Mouse (Mus musculus): ENCODE data around the gene Kcnk10.

The Kcnk10 gene

GRCm38 (mm10) chr12:98571896-98572680 lies 6.0 kb downstream of the Kcnk10 start:
- DNase-seq = no peak

- no peak for DNase-seq
Observed at GRCm38 (mm10) chr12:98569380-98569779, 8.7 kb downstream of the Kcnk10 start.

GRCm38 (mm10) chr12:98567877-98568276 lies 10.2 kb downstream of the Kcnk10 start:
- no peak for DNase-seq

- peak; percentile 37 for DNase-seq
Observed at GRCm38 (mm10) chr12:98564383-98564782, 13.7 kb downstream of the Kcnk10 start.

GRCm38 (mm10) chr12:98563261-98563660 lies 14.8 kb downstream of the Kcnk10 start:
- no peak for DNase-seq

- DNase-seq = peak; percentile 47
Observed at GRCm38 (mm10) chr12:98562341-98562977, 15.7 kb downstream of the Kcnk10 start.

- no peak for DNase-seq
Observed at GRCm38 (mm10) chr12:98560038-98560437, 18.1 kb downstream of the Kcnk10 start.

GRCm38 (mm10) chr12:98557013-98557677 lies 21.0 kb downstream of the Kcnk10 start:
- DNase-seq = no peak

- DNase-seq = no peak
Observed at GRCm38 (mm10) chr12:98549981-98550380, 28.1 kb downstream of the Kcnk10 start.

- DNase-seq = no peak
Observed at GRCm38 (mm10) chr12:98548141-98548540, 30.0 kb downstream of the Kcnk10 start.

- no peak for DNase-seq
Observed at GRCm38 (mm10) chr12:98545875-98546274, 32.2 kb downstream of the Kcnk10 start.

- DNase-seq = no peak
Observed at GRCm38 (mm10) chr12:98545251-98545560, 32.9 kb downstream of the Kcnk10 start.

GRCm38 (mm10) chr12:98544545-98545250 lies 33.4 kb downstream of the Kcnk10 start:
- DNase-seq = no peak

GRCm38 (mm10) chr12:98536760-98537159 lies 41.4 kb downstream of the Kcnk10 start:
- DNase-seq = no peak

- DNase-seq = no peak
Observed at GRCm38 (mm10) chr12:98536036-98536435, 42.1 kb downstream of the Kcnk10 start.

GRCm38 (mm10) chr12:98535494-98535901 lies 42.6 kb downstream of the Kcnk10 start:
- DNase-seq = no peak

- DNase-seq = no peak
Observed at GRCm38 (mm10) chr12:98528635-98529034, 49.5 kb downstream of the Kcnk10 start.

GRCm38 (mm10) chr12:98525361-98525760 lies 52.7 kb downstream of the Kcnk10 start:
- no peak for DNase-seq

- no peak for DNase-seq
Observed at GRCm38 (mm10) chr12:98524331-98525311, 53.5 kb downstream of the Kcnk10 start.

- no peak for DNase-seq
Observed at GRCm38 (mm10) chr12:98521311-98521710, 56.8 kb downstream of the Kcnk10 start.

GRCm38 (mm10) chr12:98520568-98520931 lies 57.6 kb downstream of the Kcnk10 start:
- no peak for DNase-seq
